Mouse (Mus musculus) cerebellum, postnatal 4 days (tissue): Measurements from ENCODE around the gene Kcnb1.

Experiments used
- DNase-seq, 2 experiments: peaks; one replicate each; pipeline ENCODE4 v3.0.0; 2022; ENCODE audit warnings: low spot score in 2 of 2, mixed read lengths in 1 of 2

The Kcnb1 gene

GRCm38 (mm10) chr2:167190076-167190399 is at the start of gene Kcnb1:
TSS of gene Kcnb1 (minus strand) at chr2:167190155.
- DNase-seq, result peak; percentile 69 to 85

GRCm38 (mm10) chr2:167239262-167239661 is 49.3 kb upstream of the Kcnb1 start:
- DNase-seq, result no peak

- no peak for DNase-seq
Measured at GRCm38 (mm10) chr2:167237224-167237623, 47.3 kb upstream of the Kcnb1 start.

GRCm38 (mm10) chr2:167236174-167236573 is 46.2 kb upstream of the Kcnb1 start:
- DNase-seq, result no peak

GRCm38 (mm10) chr2:167235338-167236018 is 45.5 kb upstream of the Kcnb1 start:
- DNase-seq, result no peak

- no peak for DNase-seq
Measured at GRCm38 (mm10) chr2:167233771-167234170, 43.8 kb upstream of the Kcnb1 start.

- no peak for DNase-seq
Measured at GRCm38 (mm10) chr2:167233009-167233335, 43.0 kb upstream of the Kcnb1 start.

- DNase-seq, result no peak
Measured at GRCm38 (mm10) chr2:167232132-167233008, 42.4 kb upstream of the Kcnb1 start.

- DNase-seq, result no peak
Measured at GRCm38 (mm10) chr2:167230554-167230953, 40.6 kb upstream of the Kcnb1 start.

- DNase-seq, result no peak
Measured at GRCm38 (mm10) chr2:167224937-167225336, 35.0 kb upstream of the Kcnb1 start.

- DNase-seq, result no peak
Measured at GRCm38 (mm10) chr2:167224194-167224593, 34.2 kb upstream of the Kcnb1 start.

GRCm38 (mm10) chr2:167222152-167222551 is 32.2 kb upstream of the Kcnb1 start:
- DNase-seq, result peak; percentile 64 to 77

- DNase-seq, result no peak
Measured at GRCm38 (mm10) chr2:167221159-167221845, 31.3 kb upstream of the Kcnb1 start.

GRCm38 (mm10) chr2:167220736-167221135 is 30.8 kb upstream of the Kcnb1 start:
- no peak for DNase-seq

- peak; percentile 79 to 89 for DNase-seq
Measured at GRCm38 (mm10) chr2:167219154-167219775, 29.3 kb upstream of the Kcnb1 start.

GRCm38 (mm10) chr2:167213666-167214065 is 23.7 kb upstream of the Kcnb1 start:
- DNase-seq, result no peak

- no peak for DNase-seq
Measured at GRCm38 (mm10) chr2:167213076-167213475, 23.1 kb upstream of the Kcnb1 start.

- DNase-seq, result no peak
Measured at GRCm38 (mm10) chr2:167212551-167212950, 22.6 kb upstream of the Kcnb1 start.

GRCm38 (mm10) chr2:167212089-167212488 is 22.1 kb upstream of the Kcnb1 start:
- DNase-seq, result no peak

GRCm38 (mm10) chr2:167209900-167210299 is 19.9 kb upstream of the Kcnb1 start:
- peak in 1 of 2 experiments; percentile 32 for DNase-seq

GRCm38 (mm10) chr2:167208984-167209383 is 19.0 kb upstream of the Kcnb1 start:
- no peak for DNase-seq
